Mouse (Mus musculus): ENCODE measurements around the gene Arhgdib. TPM values are rescaled to one million over a fixed set of nuclear protein-coding genes. Genes with fewer than 3 reads are reported as not detected.
"Not testable (repeated sequence)": the region's sequence is repeated elsewhere in the genome, so short reads cannot be mapped to it uniquely, and the experiment has no call there.

The Arhgdib gene
- total and polyA plus RNA-seq, 2 experiments from 2014 or later = 14.9 to 29.3 TPM

- DNase-seq = no peak
- Histone ChIP-seq H3K27ac (ENCODE audit: low read depth, low read length) (no peak overlapping the region), H3K9ac (no peak overlapping the region), H3K9me3 (ENCODE audit: low read length) (no peaks in the 10 kb centered on the region), H3K36me3 (ENCODE audit: insufficient read depth) (no peaks in the 10 kb centered on the region), H3K4me1 (ENCODE audit: insufficient read depth) (no peaks in the 10 kb centered on the region), H3K4me2 (ENCODE audit: low read depth) (no peak overlapping the region), H3K27me3 (ENCODE audit: insufficient read depth, low read length) (no peaks in the 10 kb centered on the region), H3K4me3 (ENCODE audit: low read depth, low read length) (no peak overlapping the region)
- no peak for ATAC-seq
- no peak for TF ChIP-seq CTCF (IDR thresholded peaks at IDR 0.05; ENCODE audit: low read depth)
- WGBS = 61% methylated on average over 15 of the region's 15 CpGs
Measured at GRCm38 (mm10) chr6:136894532-136895339, 47.0 kb downstream of the Arhgdib start.

GRCm38 (mm10) chr6:136892002-136892401, 49.7 kb downstream of the Arhgdib start:
- H3K4me2 ChIP-seq (ENCODE audit: low read depth) = no peak overlapping the region
- 93% methylated on average over 2 of the region's 2 CpGs for WGBS
- no peaks in the 10 kb centered on the region for H3K9me3 ChIP-seq (ENCODE audit: low read length)
- no peak overlapping the region for H3K4me3 ChIP-seq (ENCODE audit: low read depth, low read length)
- TF ChIP-seq CTCF (IDR thresholded peaks at IDR 0.05; ENCODE audit: low read depth) = no peak
- no peak overlapping the region for H3K27ac ChIP-seq (ENCODE audit: low read depth, low read length)
- no peaks in the 10 kb centered on the region for H3K4me1 ChIP-seq (ENCODE audit: insufficient read depth)
- ATAC-seq = no peak
- no peaks in the 10 kb centered on the region for H3K36me3 ChIP-seq (ENCODE audit: insufficient read depth)
- no peaks in the 10 kb centered on the region for H3K27me3 ChIP-seq (ENCODE audit: insufficient read depth, low read length)
- no peak for DNase-seq
- no peak overlapping the region for H3K9ac ChIP-seq

GRCm38 (mm10) chr6:136889554-136889953, 52.1 kb downstream of the Arhgdib start:
- H3K9me3 ChIP-seq (ENCODE audit: low read length) = no peaks in the 10 kb centered on the region
- DNase-seq = no peak
- no peak overlapping the region for H3K9ac ChIP-seq
- H3K27ac ChIP-seq (ENCODE audit: low read depth, low read length) = no peak overlapping the region
- H3K27me3 ChIP-seq (ENCODE audit: insufficient read depth, low read length) = no peaks in the 10 kb centered on the region
- H3K4me2 ChIP-seq (ENCODE audit: low read depth) = no peak overlapping the region
- no peak overlapping the region for H3K4me3 ChIP-seq (ENCODE audit: low read depth, low read length)
- no peaks in the 10 kb centered on the region for H3K36me3 ChIP-seq (ENCODE audit: insufficient read depth)
- no peak for ATAC-seq
- 85% methylated on average over 6 of the region's 6 CpGs for WGBS
- no peak for TF ChIP-seq CTCF (IDR thresholded peaks at IDR 0.05; ENCODE audit: low read depth)
- H3K4me1 ChIP-seq (ENCODE audit: insufficient read depth) = no peaks in the 10 kb centered on the region

GRCm38 (mm10) chr6:136889067-136889466, 52.6 kb downstream of the Arhgdib start:
- no peak for TF ChIP-seq CTCF (IDR thresholded peaks at IDR 0.05; ENCODE audit: low read depth)
- H3K27me3 ChIP-seq (ENCODE audit: insufficient read depth, low read length) = no peaks in the 10 kb centered on the region
- no peak overlapping the region for H3K4me2 ChIP-seq (ENCODE audit: low read depth)
- H3K9me3 ChIP-seq (ENCODE audit: low read length) = no peaks in the 10 kb centered on the region
- H3K4me1 ChIP-seq (ENCODE audit: insufficient read depth) = no peaks in the 10 kb centered on the region
- DNase-seq = no peak
- ATAC-seq = no peak
- 78% methylated on average over 6 of the region's 6 CpGs for WGBS
- no peaks in the 10 kb centered on the region for H3K36me3 ChIP-seq (ENCODE audit: insufficient read depth)
- no peak overlapping the region for H3K9ac ChIP-seq
- H3K4me3 ChIP-seq (ENCODE audit: low read depth, low read length) = no peak overlapping the region
- H3K27ac ChIP-seq (ENCODE audit: low read depth, low read length) = no peak overlapping the region

GRCm38 (mm10) chr6:136887854-136888253, 53.8 kb downstream of the Arhgdib start:
- no peak overlapping the region for H3K9ac ChIP-seq
- no peak for ATAC-seq
- DNase-seq = no peak
- H3K4me2 ChIP-seq (ENCODE audit: low read depth) = no peak overlapping the region
- no peaks in the 10 kb centered on the region for H3K36me3 ChIP-seq (ENCODE audit: insufficient read depth)
- WGBS = 78% methylated on average over 9 of the region's 9 CpGs
- H3K4me1 ChIP-seq (ENCODE audit: insufficient read depth) = no peaks in the 10 kb centered on the region
- H3K9me3 ChIP-seq (ENCODE audit: low read length) = no peaks in the 10 kb centered on the region
- no peak overlapping the region for H3K4me3 ChIP-seq (ENCODE audit: low read depth, low read length)
- H3K27me3 ChIP-seq (ENCODE audit: insufficient read depth, low read length) = no peaks in the 10 kb centered on the region
- H3K27ac ChIP-seq (ENCODE audit: low read depth, low read length) = no peak overlapping the region
- no peak for TF ChIP-seq CTCF (IDR thresholded peaks at IDR 0.05; ENCODE audit: low read depth)

GRCm38 (mm10) chr6:136884766-136885165, 56.9 kb downstream of the Arhgdib start:
- 55% methylated on average over 1 of the region's 1 CpGs for WGBS

GRCm38 (mm10) chr6:136883961-136884360, 57.7 kb downstream of the Arhgdib start:
- no peak for ATAC-seq
- no peak overlapping the region for H3K4me3 ChIP-seq (ENCODE audit: low read depth, low read length)
- no peaks in the 10 kb centered on the region for H3K36me3 ChIP-seq (ENCODE audit: insufficient read depth)
- no peak for DNase-seq
- H3K4me2 ChIP-seq (ENCODE audit: low read depth) = no peak overlapping the region
- H3K9ac ChIP-seq = no peak overlapping the region
- H3K27me3 ChIP-seq (ENCODE audit: insufficient read depth, low read length) = no peaks in the 10 kb centered on the region
- H3K9me3 ChIP-seq (ENCODE audit: low read length) = no peaks in the 10 kb centered on the region
- 92% methylated on average over 6 of the region's 6 CpGs for WGBS
- no peak overlapping the region for H3K27ac ChIP-seq (ENCODE audit: low read depth, low read length)
- no peaks in the 10 kb centered on the region for H3K4me1 ChIP-seq (ENCODE audit: insufficient read depth)
- no peak for TF ChIP-seq CTCF (IDR thresholded peaks at IDR 0.05; ENCODE audit: low read depth)

More at GRCm38 (mm10) chr6:136884766-136885165, 56.9 kb downstream of the Arhgdib start:
- H3K9me3 ChIP-seq (ENCODE audit: low read length); H3K36me3 ChIP-seq (ENCODE audit: insufficient read depth); ATAC-seq; H3K9ac ChIP-seq; H3K4me3 ChIP-seq (ENCODE audit: low read depth, low read length); H3K27ac ChIP-seq (ENCODE audit: low read depth, low read length); DNase-seq; H3K4me2 ChIP-seq (ENCODE audit: low read depth); H3K27me3 ChIP-seq (ENCODE audit: insufficient read depth, low read length); H3K4me1 ChIP-seq (ENCODE audit: insufficient read depth): not testable (repeated sequence)
